Mouse (Mus musculus) ES-E14 (cell line): ENCODE measurements at regions not wholly inside any gene's neighbourhood (a gene's known extent, or its start where the extent isn't known, plus 50 kb on each side); places are given as distances from the start of the nearest gene placed in this dataset.

Experiments used
- MAFK ChIP-seq: IDR thresholded peaks from 2 replicates; pipeline ENCODE4 v1.6.1; 2014; ENCODE audit warnings: mild to moderate bottlenecking, low read depth, low read length, inconsistent platforms; ENCODE audit not compliant: insufficient read depth
- ZNF384 ChIP-seq: IDR thresholded peaks from 2 replicates; pipeline ENCODE4 v1.6.1; 2012; ENCODE audit warnings: low read depth, low read length, inconsistent platforms

GRCm38 (mm10) chr16:12706907-12707306, 402.6 kb upstream of the Ercc4 start:
- TF ChIP-seq ZNF384: no peak
- TF ChIP-seq MAFK: no peak
